18 mouse cellular contexts compared by ENCODE assay signal in genomic region chr13:3862922-3863580, GRCm38 (mm10). TPM values are rescaled to one million over a fixed set of nuclear protein-coding genes. Genes with fewer than 3 reads are reported as not detected.
DNase-seq lines count a peak whose midpoint lies in the region; ATAC-seq lines count a peak whose summit lies in the region.
"Had no signal": no experiment of that assay in that cellular context is flagged by ENCODE, and none has a peak within 500 bp of the region (broad histone marks: within the 10 kb centered on the region; RNA-seq: fewer than 3 reads in every experiment).

No protein-coding gene starts in this region.

- H3K27me3 ChIP-seq in stomach, embryonic 16.5 days (ENCODE audit: control insufficient read depth, insufficient read depth, low read length), result no peaks in the 10 kb centered on the region
- H3K27me3 ChIP-seq: neural tube, embryonic 15.5 days had no signal

- H3K36me3 ChIP-seq in stomach, embryonic 16.5 days (ENCODE audit: control insufficient read depth, insufficient read depth, low read length), result no peaks in the 10 kb centered on the region
- H3K36me3 ChIP-seq: forebrain, embryonic 10.5 days; neural tube, embryonic 15.5 days had no signal

- 78% methylated on average over 10 of the region's 10 CpGs for whole genome bisulfite sequencing in stomach, embryonic 16.5 days

- intact Hi-C loops in left cerebral cortex, postnatal 10 days (cut with DNase I), result no loop called here

- no peak overlapping the region for H3K9ac ChIP-seq in stomach, embryonic 16.5 days (ENCODE audit: low read length)
- H3K9ac ChIP-seq: neural tube, embryonic 15.5 days had no signal

- H3K4me1 ChIP-seq in stomach, embryonic 16.5 days (ENCODE audit: control insufficient read depth, insufficient read depth, low read length), result peaks cover 7% of the 10 kb centered on the region
- H3K4me1 ChIP-seq: forebrain, embryonic 10.5 days; neural tube, embryonic 15.5 days had no signal

- H3K4me3 ChIP-seq in stomach, embryonic 16.5 days (replicated peaks; ENCODE audit: low read length), result no peak overlapping the region
- H3K4me3 ChIP-seq: forebrain, embryonic 10.5 days; neural tube, embryonic 15.5 days had no signal

- H3K9me3 ChIP-seq in stomach, embryonic 16.5 days (replicated peaks; ENCODE audit: control insufficient read depth, low read length), result no peaks in the 10 kb centered on the region
- H3K9me3 ChIP-seq: forebrain, embryonic 10.5 days; neural tube, embryonic 15.5 days had no signal

- DNase-seq in left cerebral cortex, adult 18-20 months (ENCODE audit: low spot score in 2 of 2), result peak; percentile 62 to 70
- DNase-seq in left cerebral cortex, postnatal 10 days (ENCODE audit: extremely low spot score in 1 of 2, low spot score in 2 of 2), result no peak
- DNase-seq in liver, result peak; percentile 78
- no peak for DNase-seq in ovary, postnatal 36 days (ENCODE audit: low spot score)
- no peak for DNase-seq in T-cell, adult 2 months (ENCODE audit: low spot score)
- DNase-seq: cerebellum, adult 11 months; gastrocnemius, postnatal 14 days; kidney, postnatal 10 days; spleen, adult 18-20 months; thymus, adult 2 months had no signal

- H3K27ac ChIP-seq in stomach, embryonic 16.5 days (ENCODE audit: low read length), result peak overlapping the region; percentile 38; the same call in 1 of the 2 replicates
- H3K27ac ChIP-seq: forebrain, embryonic 10.5 days; hindbrain, postnatal 0 days; macrophage; neural tube, embryonic 15.5 days had no signal

- ATAC-seq in common myeloid progenitor, adult 5-6 weeks (replicated peaks; ENCODE audit: low read depth, poor library complexity, severe bottlenecking), result peak; percentile 19; the same call in 1 of the 2 replicates
- ATAC-seq in stomach, embryonic 16.5 days (ENCODE audit: insufficient read depth, low FRiP score), result no peak
- ATAC-seq: hindbrain, postnatal 0 days had no signal

- no peak overlapping the region for H3K4me2 ChIP-seq in stomach, embryonic 16.5 days (ENCODE audit: low read depth, low read length)
- H3K4me2 ChIP-seq: neural tube, embryonic 15.5 days had no signal

RNA-seq across cellular contexts. Expression of gene Calm5, which starts 9.1 kb away (rescaled TPM):
- total RNA-seq in left cerebral cortex, adult 18-20 months (2021), result not detected
- not detected for total RNA-seq in left cerebral cortex, postnatal 10 days (2021)
- total RNA-seq in common myeloid progenitor, adult 5-6 weeks (2017), result not detected in 2 replicates
- not detected in 2 replicates for polyA plus RNA-seq in stomach, embryonic 16.5 days (2015; fragmentation: Nextera tagmentation; extraction: Ambion mirVana)
- total RNA-seq: adrenal gland, adult 18-20 months; gastrocnemius, postnatal 14 days; hindbrain, postnatal 0 days had no signal
- polyA plus RNA-seq: forebrain, embryonic 10.5 days; heart, embryonic 16.5 days; hindbrain, postnatal 0 days; macrophage; neural tube, embryonic 15.5 days; thymus, adult 2 months had no signal

RNA-seq across cellular contexts. Expression of gene Calm4, which starts 25.5 kb away (rescaled TPM):
- total RNA-seq in left cerebral cortex, adult 18-20 months (2021), result not detected
- not detected for total RNA-seq in left cerebral cortex, postnatal 10 days (2021)
- total RNA-seq in common myeloid progenitor, adult 5-6 weeks (2017), result 0.23 TPM in 1 of 2 replicates, not detected in the other
- polyA plus RNA-seq in stomach, embryonic 16.5 days (2015; fragmentation: Nextera tagmentation; extraction: Ambion mirVana), result 1.9 and 2.1 TPM in 2 replicates
- total RNA-seq: adrenal gland, adult 18-20 months; gastrocnemius, postnatal 14 days; hindbrain, postnatal 0 days had no signal
- polyA plus RNA-seq: forebrain, embryonic 10.5 days; heart, embryonic 16.5 days; macrophage had no signal

RNA-seq across cellular contexts. Expression of gene Net1, which starts 55.0 kb away (rescaled TPM):
- total RNA-seq in left cerebral cortex, adult 18-20 months (2021), result 10 to 100 TPM; 36.9 to 42.4 TPM
- total RNA-seq in left cerebral cortex, postnatal 10 days (2021), result 10 to 100 TPM; 14.0 to 23.5 TPM
- total RNA-seq in common myeloid progenitor, adult 5-6 weeks (2017), result 146 and 155 TPM in 2 replicates
- polyA plus RNA-seq in stomach, embryonic 16.5 days (2015; fragmentation: Nextera tagmentation; extraction: Ambion mirVana), result 110 and 113 TPM in 2 replicates

RNA-seq across cellular contexts. Expression of gene Tubal3, which starts 55.0 kb away (rescaled TPM):
- total RNA-seq in left cerebral cortex, adult 18-20 months (2021), result not detected
- total RNA-seq in left cerebral cortex, postnatal 10 days (2021), result not detected
- not detected in 2 replicates for total RNA-seq in common myeloid progenitor, adult 5-6 weeks (2017)
- polyA plus RNA-seq in stomach, embryonic 16.5 days (2015; fragmentation: Nextera tagmentation; extraction: Ambion mirVana), result 3.8 and 3.9 TPM in 2 replicates
- total RNA-seq: adrenal gland, adult 18-20 months; gastrocnemius, postnatal 14 days; hindbrain, postnatal 0 days had no signal
- polyA plus RNA-seq: forebrain, embryonic 10.5 days; hindbrain, postnatal 0 days; macrophage; neural tube, embryonic 15.5 days; thymus, adult 2 months had no signal

RNA-seq across cellular contexts. Expression of gene Calml3, which starts 58.9 kb away (rescaled TPM):
- not detected for total RNA-seq in left cerebral cortex, adult 18-20 months (2021)
- total RNA-seq in left cerebral cortex, postnatal 10 days (2021), result not detected
- total RNA-seq in common myeloid progenitor, adult 5-6 weeks (2017), result not detected in 2 replicates
- 25.1 and 40.9 TPM in 2 replicates for polyA plus RNA-seq in stomach, embryonic 16.5 days (2015; fragmentation: Nextera tagmentation; extraction: Ambion mirVana)
- total RNA-seq: gastrocnemius, postnatal 14 days; hindbrain, postnatal 0 days had no signal
- polyA plus RNA-seq: forebrain, embryonic 10.5 days; hindbrain, postnatal 0 days; macrophage; neural tube, embryonic 15.5 days had no signal

Comparison
In these comparisons a context has a peak if more than half of its experiments do, and no peak if none do; other contexts are left out.
1. DNase-seq: peak in left cerebral cortex, adult 18-20 months (2 of 2) and liver (single experiment); none in left cerebral cortex, postnatal 10 days (0 of 2), ovary, postnatal 36 days (single experiment) and T-cell, adult 2 months (single experiment).